In genomic region chr2:91198888-91199287, GRCm38 (mm10) we compare ENCODE assay signal across 34 mouse cellular contexts. TPM values are rescaled to one million over a fixed set of nuclear protein-coding genes. Genes with fewer than 3 reads are reported as not detected.
"Had no signal": no experiment of that assay in that cellular context is flagged by ENCODE, and none has a peak within 500 bp of the region (broad histone marks: within the 10 kb centered on the region; RNA-seq: fewer than 3 reads in every experiment).

No protein-coding gene starts in this region.

- ATAC-seq: liver, embryonic 12.5 days; liver, postnatal 0 days; lung, postnatal 0 days; midbrain, embryonic 13.5 days; midbrain, embryonic 15.5 days; midbrain, embryonic 16.5 days had no signal

- H3K4me3 ChIP-seq: limb, embryonic 10.5 days; limb, embryonic 12.5 days; limb, embryonic 13.5 days; limb, embryonic 15.5 days; liver, embryonic 12.5 days; liver, embryonic 13.5 days; liver, embryonic 15.5 days; lung, embryonic 15.5 days; megakaryocyte, embryonic 14.5 days; midbrain, embryonic 10.5 days; midbrain, embryonic 12.5 days; midbrain, embryonic 13.5 days; midbrain, embryonic 15.5 days; myocyte; neural tube, embryonic 12.5 days; neural tube, embryonic 13.5 days had no signal

- DNase-seq: left cerebral cortex, postnatal 4 days; liver; liver, embryonic 13.5 days; liver, postnatal 0 days; lung, adult 18-20 months; lung, adult 2 months; lung, embryonic 14.5 days; lung, postnatal 10 days; lung, postnatal 14 days; lung, postnatal 36 days; lung, postnatal 4 days; midbrain, embryonic 14.5 days had no signal

- H3K27ac ChIP-seq: limb, embryonic 10.5 days; limb, embryonic 12.5 days; limb, embryonic 13.5 days; limb, embryonic 15.5 days; liver, embryonic 12.5 days; liver, embryonic 13.5 days; liver, embryonic 14.5 days; liver, embryonic 15.5 days; lung, embryonic 15.5 days; macrophage; midbrain, embryonic 10.5 days; midbrain, embryonic 12.5 days; midbrain, embryonic 13.5 days; midbrain, embryonic 15.5 days; neural tube, embryonic 12.5 days; neural tube, embryonic 13.5 days had no signal

RNA-seq across cellular contexts. Expression of gene Nr1h3, which starts 3.7 kb away (rescaled TPM):
- total RNA-seq: megakaryocyte-erythroid progenitor cell, adult 5-6 weeks had no signal

RNA-seq across cellular contexts. Expression of gene Pacsin3, which starts 56.9 kb away (rescaled TPM):
- total RNA-seq: megakaryocyte progenitor cell, adult 5-6 weeks; megakaryocyte-erythroid progenitor cell, adult 5-6 weeks; monocyte, adult 5-6 weeks had no signal
